Mouse (Mus musculus) heart, postnatal 0 days (tissue): ENCODE measurements around the gene Pacs2. TPM values are rescaled to one million over a fixed set of nuclear protein-coding genes. Genes with fewer than 3 reads are reported as not detected.
A peak's percentile ranks its signal among the peaks of the same experiment; 100 is the strongest.

ENCODE experiments used
- ATAC-seq: fragments of 200-750 bp; cut with Nextera tagmentation; 2 replicates; pipeline ENCODE4 v1.8.0; 2017; ENCODE audit warnings: low read depth, moderate number of reproducible peaks, moderate library complexity; ENCODE audit not compliant: insufficient read depth
- DNase-seq: peaks from one replicate; pipeline ENCODE4 v3.0.0-alpha.2; 2016; ENCODE audit warnings: low spot score
- H3K27ac ChIP-seq: fragments of 300-500 bp; sonication (generic); 2 replicates; pipeline ENCODE4 v1.5.1; 2014; ENCODE audit warnings: low read depth, mild to moderate bottlenecking
- H3K27me3 ChIP-seq: fragments of 300-500 bp; sonication (generic); 2 replicates; pipeline ENCODE4 v1.6.1; 2014; ENCODE audit warnings: low read length, mixed read lengths; ENCODE audit not compliant: control insufficient read depth, insufficient read depth
- H3K36me3 ChIP-seq: fragments of 300-500 bp; sonication (generic); replicated peaks from 2 replicates; pipeline ENCODE4 v1.6.1; 2014; ENCODE audit warnings: low read length, mixed read lengths; ENCODE audit not compliant: control insufficient read depth, insufficient read depth
- H3K4me1 ChIP-seq: fragments of 300-500 bp; sonication (generic); 2 replicates; pipeline ENCODE4 v1.6.1; 2014; ENCODE audit warnings: antibody characterized with exemption; ENCODE audit not compliant: control insufficient read depth, insufficient read depth
- H3K4me2 ChIP-seq: fragments of 300-500 bp; sonication (generic); 2 replicates; pipeline ENCODE4 v1.6.1; 2014; ENCODE audit warnings: low read depth, mild to moderate bottlenecking, low read length, moderate library complexity
- H3K4me3 ChIP-seq: fragments of 300-500 bp; sonication (generic); 2 replicates; pipeline ENCODE4 v1.5.1; 2014; ENCODE audit warnings: low read depth, low read length
- H3K9ac ChIP-seq: fragments of 300-500 bp; sonication (generic); replicated peaks from 2 replicates; pipeline ENCODE4 v1.6.1; 2014; ENCODE audit warnings: low read depth, low read length, mixed read lengths
- H3K9me3 ChIP-seq: fragments of 300-500 bp; sonication (generic); replicated peaks from 2 replicates; pipeline ENCODE4 v1.6.1; 2016; ENCODE audit warnings: low read length; ENCODE audit not compliant: control insufficient read depth
- CTCF ChIP-seq: IDR thresholded peaks from 2 replicates; pipeline ENCODE4 v1.5.1; 2016; ENCODE audit warnings: antibody characterized with exemption, control low read depth, low read depth
- EP300 ChIP-seq: IDR thresholded peaks from 2 replicates; pipeline ENCODE4 v1.6.1; 2016; ENCODE audit warnings: antibody characterized with exemption, low read depth
- WGBS: fragments of 180-500 bp; shearing (Covaris S2); extraction: QIAGEN DNeasy Blood & Tissue Kit; methylation state at CpG from one replicate; pipeline ENCODE4 v1.1.7; 2014; 5-methylcytosine and 5-hydroxymethylcytosine counted together
- polyA plus RNA-seq: library from polyadenylated mRNA; unstranded; fragments of >200 nt; fragmentation: Nextera tagmentation; extraction: Ambion mirVana; gene quantifications from 2 replicates; pipeline ENCODE4 v1.2.1, GENCODE M21; 2015
- total RNA-seq: library from RNA; depleted of rRNA; stranded (reverse); fragments of >200 nt; gene quantifications from 2 replicates; pipeline ENCODE4 v1.2.3, GENCODE M21; 2014; ENCODE audit warnings: low replicate concordance

Pacs2 gene
- total and polyA plus RNA-seq, 2 experiments from 2014 or later: 5.1 to 38.5 TPM

GRCm38 (mm10) chr12:113001133-113001474 lies 13.2 kb upstream of the Pacs2 start:
- Histone ChIP-seq H3K4me3 (peak overlapping the region; percentile 79), H3K4me2 (peak overlapping the region; percentile 96), H3K27me3 (no peaks in the 10 kb centered on the region), H3K9me3 (no peaks in the 10 kb centered on the region), H3K27ac (peak overlapping the region; percentile 97), H3K36me3 (0 out of 2 replicates have a peak, but pooled peaks cover 9% of the 10 kb centered on the region), H3K4me1 (peaks cover 15% of the 10 kb centered on the region), H3K9ac (peak overlapping the region; percentile 97)
- 3% methylated on average over 5 of the region's 5 CpGs for WGBS
- no peak for ATAC-seq
- no peak for DNase-seq
- TF ChIP-seq EP300 (no peak), CTCF (no peak)

GRCm38 (mm10) chr12:113002667-113003066 lies 11.6 kb upstream of the Pacs2 start:
- H3K9ac ChIP-seq: no peak overlapping the region
- no peak for DNase-seq
- TF ChIP-seq CTCF: peak; percentile 21
- no peak for TF ChIP-seq EP300
- no peak for ATAC-seq
- no peaks in the 10 kb centered on the region for H3K36me3 ChIP-seq
- H3K27ac ChIP-seq: no peak overlapping the region
- H3K27me3 ChIP-seq: no peaks in the 10 kb centered on the region
- no peaks in the 10 kb centered on the region for H3K9me3 ChIP-seq
- peaks cover 13% of the 10 kb centered on the region for H3K4me1 ChIP-seq
- 33% methylated on average over 2 of the region's 2 CpGs for whole genome bisulfite sequencing
- H3K4me3 ChIP-seq: no peak overlapping the region
- H3K4me2 ChIP-seq: no peak overlapping the region

GRCm38 (mm10) chr12:113004011-113004410 lies 10.3 kb upstream of the Pacs2 start:
- H3K27me3 ChIP-seq: no peaks in the 10 kb centered on the region
- H3K4me2 ChIP-seq: no peak overlapping the region
- peaks cover 9% of the 10 kb centered on the region for H3K4me1 ChIP-seq
- no peaks in the 10 kb centered on the region for H3K9me3 ChIP-seq
- no peak for TF ChIP-seq EP300
- no peak for TF ChIP-seq CTCF
- WGBS: 79% methylated on average over 8 of the region's 8 CpGs
- H3K4me3 ChIP-seq: no peak overlapping the region
- H3K36me3 ChIP-seq: no peaks in the 10 kb centered on the region
- ATAC-seq (no peak), DNase-seq (no peak)
- H3K9ac ChIP-seq: no peak overlapping the region
- H3K27ac ChIP-seq: no peak overlapping the region

GRCm38 (mm10) chr12:113004993-113005392 lies 9.3 kb upstream of the Pacs2 start:
- no peak overlapping the region for H3K9ac ChIP-seq
- no peaks in the 10 kb centered on the region for H3K36me3 ChIP-seq
- DNase-seq (peak; percentile 41), ATAC-seq (no peak)
- peaks cover 5% of the 10 kb centered on the region; the same call in 1 of the 2 replicates for H3K4me1 ChIP-seq
- H3K4me2 ChIP-seq: no peak overlapping the region
- H3K27ac ChIP-seq: no peak overlapping the region
- 23% methylated on average over 4 of the region's 4 CpGs for WGBS
- no peaks in the 10 kb centered on the region for H3K9me3 ChIP-seq
- TF ChIP-seq CTCF (peak; percentile 93), EP300 (no peak)
- no peak overlapping the region for H3K4me3 ChIP-seq
- no peaks in the 10 kb centered on the region for H3K27me3 ChIP-seq

GRCm38 (mm10) chr12:113011702-113012360 lies 2.5 kb upstream of the Pacs2 start:
- ATAC-seq (no peak), DNase-seq (no peak)
- Histone ChIP-seq H3K27me3 (no peaks in the 10 kb centered on the region), H3K4me2 (no peak overlapping the region), H3K27ac (peak overlapping the region; percentile 79), H3K4me3 (no peak overlapping the region), H3K9ac (no peak overlapping the region), H3K36me3 (no peaks in the 10 kb centered on the region), H3K4me1 (peaks cover 15% of the 10 kb centered on the region), H3K9me3 (no peaks in the 10 kb centered on the region)
- TF ChIP-seq CTCF (no peak), EP300 (no peak)
- WGBS: 57% methylated on average over 6 of the region's 6 CpGs

GRCm38 (mm10) chr12:113012443-113012842 lies 1.9 kb upstream of the Pacs2 start:
- 82% methylated on average over 5 of the region's 5 CpGs for WGBS
- Histone ChIP-seq H3K9me3 (no peaks in the 10 kb centered on the region), H3K4me3 (no peak overlapping the region), H3K27ac (peak overlapping the region; percentile 79), H3K4me2 (no peak overlapping the region), H3K4me1 (peaks cover 18% of the 10 kb centered on the region), H3K9ac (no peak overlapping the region), H3K27me3 (no peaks in the 10 kb centered on the region), H3K36me3 (no peaks in the 10 kb centered on the region)
- DNase-seq (no peak), ATAC-seq (no peak)
- TF ChIP-seq CTCF (no peak), EP300 (no peak)
